Mouse (Mus musculus) embryonic facial prominence, embryonic 11.5 days (tissue): Measurements from ENCODE around the gene Gm10401. TPM values are rescaled to one million over a fixed set of nuclear protein-coding genes. Genes with fewer than 3 reads are reported as not detected.

Experiments used
- ATAC-seq: fragments of 200-750 bp; cut with Nextera tagmentation; replicated peaks from 2 replicates; pipeline ENCODE4 v1.8.0; 2017; ENCODE audit warnings: low read depth; ENCODE audit not compliant: insufficient number of reproducible peaks, low FRiP score, low TSS enrichment
- DNase-seq: peaks from one replicate; pipeline ENCODE4 v3.0.0-alpha.2; 2015; ENCODE audit warnings: low spot score
- H3K27ac ChIP-seq: fragments of 300-500 bp; sonication (generic); replicated peaks from 2 replicates; pipeline ENCODE4 v1.5.1; 2014; ENCODE audit warnings: mild to moderate bottlenecking, low read depth, low read length, control low read depth
- H3K27me3 ChIP-seq: fragments of 300-500 bp; sonication (generic); 2 replicates; pipeline ENCODE4 v1.6.1; 2014; ENCODE audit warnings: mild to moderate bottlenecking, low read length, moderate library complexity, mixed read lengths; ENCODE audit not compliant: control insufficient read depth, insufficient read depth
- H3K36me3 ChIP-seq: fragments of 300-500 bp; sonication (generic); replicated peaks from 2 replicates; pipeline ENCODE4 v1.6.1; 2014; ENCODE audit warnings: low read depth, mild to moderate bottlenecking, low read length, moderate library complexity, mixed read lengths; ENCODE audit not compliant: control insufficient read depth, insufficient read depth
- H3K4me1 ChIP-seq: fragments of 300-500 bp; sonication (generic); 2 replicates; pipeline ENCODE4 v1.6.1; 2014; ENCODE audit warnings: low read length, mixed read lengths; ENCODE audit not compliant: control insufficient read depth, insufficient read depth
- H3K4me2 ChIP-seq: fragments of 300-500 bp; sonication (generic); 2 replicates; pipeline ENCODE4 v1.6.1; 2014; ENCODE audit warnings: low read depth, mild to moderate bottlenecking, control low read depth, low read length, moderate library complexity
- H3K4me3 ChIP-seq: fragments of 300-500 bp; sonication (generic); 2 replicates; pipeline ENCODE4 v1.5.1; 2014; ENCODE audit warnings: low read depth, low read length, control low read depth
- H3K9ac ChIP-seq: fragments of 300-500 bp; sonication (generic); replicated peaks from 2 replicates; pipeline ENCODE4 v1.6.1; 2014; ENCODE audit warnings: mild to moderate bottlenecking, control low read depth, low read length
- H3K9me3 ChIP-seq: fragments of 300-500 bp; sonication (generic); replicated peaks from 2 replicates; pipeline ENCODE4 v1.6.1; 2016; ENCODE audit warnings: mild to moderate bottlenecking, low read length, inconsistent platforms, mixed read lengths; ENCODE audit not compliant: control insufficient read depth
- WGBS: fragments of 180-500 bp; shearing (Covaris S2); extraction: QIAGEN DNeasy Blood & Tissue Kit; methylation state at CpG from one replicate; pipeline ENCODE4 v1.1.7; 2014; 5-methylcytosine and 5-hydroxymethylcytosine counted together
- polyA plus RNA-seq: library from polyadenylated mRNA; unstranded; fragments of >200 nt; fragmentation: Nextera tagmentation; extraction: Ambion mirVana; gene quantifications from 2 replicates; pipeline ENCODE4 v1.2.1, GENCODE M21; 2014

Gm10401 gene
- polyA plus RNA-seq, 1 experiment from 2014 or later = 26.3 TPM

DNA sequence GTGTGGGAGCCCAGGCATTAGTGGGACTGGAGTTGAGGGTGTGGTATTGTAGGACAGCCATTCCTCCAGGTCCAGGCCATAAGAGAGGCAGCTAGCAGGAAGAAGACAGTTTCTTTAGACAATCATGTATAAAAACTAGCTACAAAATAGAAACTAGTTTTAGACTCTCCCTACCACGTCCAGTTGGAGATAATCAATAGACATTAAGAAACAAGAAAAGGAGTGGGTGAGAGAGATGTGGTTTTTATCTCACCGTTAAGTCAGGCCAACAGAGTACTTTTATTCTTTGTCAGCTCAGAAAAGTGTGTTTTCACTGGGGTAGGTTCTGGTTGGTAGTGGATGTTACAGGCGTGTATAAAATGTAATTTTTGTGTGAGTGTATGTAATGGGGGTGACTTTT, 37.1 kb downstream of the Gm10401 start:
- H3K36me3 ChIP-seq = no peaks in the 10 kb centered on the region
- no peak for ATAC-seq

GRCm38 (mm10) chr5:115060067-115060695, 37.9 kb downstream of the Gm10401 start:
- Histone ChIP-seq H3K9ac (no peak overlapping the region), H3K4me1 (no peaks in the 10 kb centered on the region), H3K4me2 (no peak overlapping the region), H3K27ac (no peak overlapping the region), H3K27me3 (no peaks in the 10 kb centered on the region), H3K4me3 (no peak overlapping the region), H3K36me3 (no peaks in the 10 kb centered on the region), H3K9me3 (no peaks in the 10 kb centered on the region)
- no peak for DNase-seq
- ATAC-seq = no peak
- 85% methylated on average over 8 of the region's 8 CpGs for WGBS

More for the DNA sequence above, 37.1 kb downstream of the Gm10401 start:
- H3K27me3 ChIP-seq = no peaks in the 10 kb centered on the region
- H3K9me3 ChIP-seq = no peaks in the 10 kb centered on the region
- no peak overlapping the region for H3K4me2 ChIP-seq
- no peak for DNase-seq
- H3K27ac ChIP-seq = no peak overlapping the region
- H3K4me3 ChIP-seq = no peak overlapping the region
- no peak overlapping the region for H3K9ac ChIP-seq
- no peaks in the 10 kb centered on the region for H3K4me1 ChIP-seq
- 88% methylated on average over 3 of the region's 3 CpGs for WGBS

GRCm38 (mm10) chr5:115058584-115059297, 39.4 kb downstream of the Gm10401 start:
- Histone ChIP-seq H3K9me3 (no peaks in the 10 kb centered on the region), H3K4me1 (no peaks in the 10 kb centered on the region), H3K4me3 (no peak overlapping the region), H3K4me2 (no peak overlapping the region), H3K27ac (no peak overlapping the region), H3K27me3 (no peaks in the 10 kb centered on the region), H3K9ac (no peak overlapping the region), H3K36me3 (no peaks in the 10 kb centered on the region)
- WGBS = 77% methylated on average over 7 of the region's 7 CpGs
- DNase-seq (no peak), ATAC-seq (no peak)

GRCm38 (mm10) chr5:115057153-115057552, 40.9 kb downstream of the Gm10401 start:
- Histone ChIP-seq H3K27me3 (no peaks in the 10 kb centered on the region), H3K9ac (no peak overlapping the region), H3K4me2 (no peak overlapping the region), H3K36me3 (no peaks in the 10 kb centered on the region), H3K4me1 (0 out of 2 replicates have a peak, but pooled peaks cover 2% of the 10 kb centered on the region), H3K4me3 (no peak overlapping the region), H3K9me3 (no peaks in the 10 kb centered on the region), H3K27ac (no peak overlapping the region)
- DNase-seq = no peak
- no peak for ATAC-seq
- WGBS = 96% methylated on average over 4 of the region's 4 CpGs

- no peaks in the 10 kb centered on the region for H3K27me3 ChIP-seq
- no peak for ATAC-seq
These were observed 42.7 kb downstream of the Gm10401 start for GRCm38 (mm10) chr5:115055418-115055817.

DNA sequence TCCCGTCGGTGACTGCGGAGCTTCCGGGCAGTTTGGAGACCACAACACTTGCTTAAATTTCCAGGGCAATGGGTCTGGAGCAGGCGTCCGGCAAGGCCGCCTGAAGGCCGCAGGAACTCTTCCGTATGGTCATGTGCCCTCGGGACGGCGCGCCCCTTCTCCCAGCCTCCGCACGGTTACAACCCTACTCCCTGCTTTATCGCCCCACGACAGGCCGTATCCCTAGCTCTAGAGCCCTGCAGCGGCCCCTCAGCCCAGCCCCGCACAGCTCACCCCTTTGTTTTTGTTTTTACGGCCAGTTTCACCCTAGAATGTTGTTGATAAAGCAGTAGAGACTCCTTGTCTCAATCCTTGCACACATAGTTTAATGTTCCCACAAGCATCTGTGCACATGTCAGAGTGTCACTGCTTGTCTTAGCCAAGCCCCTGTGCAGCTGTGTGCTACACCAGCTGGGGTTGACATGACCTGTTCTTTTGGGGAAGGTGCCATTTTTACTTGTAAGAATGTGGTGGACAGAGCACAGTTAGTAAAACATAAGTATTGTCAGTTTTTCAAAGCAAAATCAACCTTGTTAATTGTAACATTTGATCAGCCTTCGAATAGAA, 44.2 kb downstream of the Gm10401 start:
- H3K9ac ChIP-seq = no peak overlapping the region
- WGBS = 88% methylated on average over 22 of the region's 22 CpGs

More at GRCm38 (mm10) chr5:115055418-115055817, 42.7 kb downstream of the Gm10401 start:
- Histone ChIP-seq H3K9ac (no peak overlapping the region), H3K9me3 (no peaks in the 10 kb centered on the region), H3K36me3 (no peaks in the 10 kb centered on the region), H3K4me1 (0 out of 2 replicates have a peak, but pooled peaks cover 2% of the 10 kb centered on the region), H3K4me2 (no peak overlapping the region), H3K4me3 (no peak overlapping the region), H3K27ac (no peak overlapping the region)
- no peak for DNase-seq
- WGBS = 84% methylated on average over 6 of the region's 6 CpGs

DNA sequence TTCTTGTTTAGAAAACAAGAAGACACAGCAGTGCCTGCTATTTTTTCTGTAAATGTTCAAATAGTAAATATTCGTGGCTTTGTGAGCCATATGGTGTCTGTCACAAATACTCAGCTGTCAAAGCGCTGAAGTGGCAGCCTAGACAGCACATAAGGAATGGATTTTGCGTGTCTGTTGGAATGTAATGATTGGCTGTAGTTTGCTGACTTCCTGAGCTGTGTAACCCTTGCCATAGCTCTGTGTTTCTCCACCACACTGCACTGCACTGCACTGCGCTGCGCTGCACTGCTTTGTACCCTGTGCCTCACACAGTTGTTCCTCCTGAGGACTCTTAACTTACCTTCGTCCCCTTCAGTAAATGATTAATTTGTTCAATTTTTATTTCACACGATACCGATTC, 45.5 kb downstream of the Gm10401 start:
- Histone ChIP-seq H3K27ac (no peak overlapping the region), H3K36me3 (no peaks in the 10 kb centered on the region), H3K9me3 (no peaks in the 10 kb centered on the region), H3K4me2 (no peak overlapping the region), H3K27me3 (no peaks in the 10 kb centered on the region), H3K4me3 (no peak overlapping the region), H3K9ac (no peak overlapping the region), H3K4me1 (0 out of 2 replicates have a peak, but pooled peaks cover 2% of the 10 kb centered on the region)
- DNase-seq (peak; percentile 66), ATAC-seq (no peak)
- WGBS = 65% methylated on average over 8 of the region's 8 CpGs

More for the DNA sequence above, 44.2 kb downstream of the Gm10401 start:
- Histone ChIP-seq H3K36me3 (no peaks in the 10 kb centered on the region), H3K4me2 (no peak overlapping the region), H3K4me3 (no peak overlapping the region), H3K27ac (no peak overlapping the region), H3K9me3 (no peaks in the 10 kb centered on the region), H3K27me3 (no peaks in the 10 kb centered on the region), H3K4me1 (0 out of 2 replicates have a peak, but pooled peaks cover 2% of the 10 kb centered on the region)
- ATAC-seq = no peak
- no peak for DNase-seq

- 0 out of 2 replicates have a peak, but pooled peaks cover 2% of the 10 kb centered on the region for H3K4me1 ChIP-seq
- DNase-seq = no peak
- no peaks in the 10 kb centered on the region for H3K36me3 ChIP-seq
- H3K9me3 ChIP-seq = no peaks in the 10 kb centered on the region
- H3K9ac ChIP-seq = no peak overlapping the region
- H3K4me2 ChIP-seq = no peak overlapping the region
- H3K27ac ChIP-seq = no peak overlapping the region
- 87% methylated on average over 6 of the region's 6 CpGs for WGBS
- no peaks in the 10 kb centered on the region for H3K27me3 ChIP-seq
- no peak overlapping the region for H3K4me3 ChIP-seq
- ATAC-seq = no peak
These were observed 47.3 kb downstream of the Gm10401 start for GRCm38 (mm10) chr5:115050776-115051175.
